Mouse (Mus musculus): ENCODE data around the gene Ccdc106. TPM values are rescaled to one million over a fixed set of nuclear protein-coding genes. Genes with fewer than 3 reads are reported as not detected.
A peak's percentile ranks its signal among the peaks of the same experiment; 100 is the strongest.

The Ccdc106 gene
- polyA plus RNA-seq, 1 experiment from 2014 or later = not detected

- no peak overlapping the region for H3K9ac ChIP-seq (replicated peaks)
- ATAC-seq (no peak), DNase-seq (no peak)
- peaks cover 39% of the 10 kb centered on the region for H3K36me3 ChIP-seq (replicated peaks; ENCODE audit: insufficient read depth, low read length)
- 74% methylated on average over 3 of the region's 3 CpGs for WGBS (ENCODE audit: insufficient replicate concordance)
- H3K9me3 ChIP-seq (ENCODE audit: low read length) = no peaks in the 10 kb centered on the region
- no peak overlapping the region for H3K4me2 ChIP-seq (ENCODE audit: low read depth, low read length)
- no peak overlapping the region for H3K4me3 ChIP-seq (ENCODE audit: low read depth, low read length)
- TF ChIP-seq EP300 (IDR thresholded peaks at IDR 0.05; ENCODE audit: low read depth) = no peak
- TF ChIP-seq CTCF (IDR thresholded peaks at IDR 0.05; ENCODE audit: low read depth) = no peak
- no peaks in the 10 kb centered on the region for H3K27me3 ChIP-seq (ENCODE audit: insufficient read depth, low read length)
- H3K27ac ChIP-seq (ENCODE audit: low read depth) = no peak overlapping the region
- H3K4me1 ChIP-seq (ENCODE audit: insufficient read depth) = peaks cover 3% of the 10 kb centered on the region; the same call in 1 of the 2 replicates
These were observed 79.4 kb downstream of the Ccdc106 start for GRCm38 (mm10) chr7:5099796-5100195.

GRCm38 (mm10) chr7:5101066-5101663, 80.8 kb downstream of the Ccdc106 start:
- H3K4me2 ChIP-seq (ENCODE audit: low read depth, low read length) = no peak overlapping the region
- peak; percentile 39 for DNase-seq
- no peak overlapping the region for H3K4me3 ChIP-seq (ENCODE audit: low read depth, low read length)
- H3K9ac ChIP-seq (replicated peaks) = no peak overlapping the region
- peaks cover 3% of the 10 kb centered on the region; the same call in 1 of the 2 replicates for H3K4me1 ChIP-seq (ENCODE audit: insufficient read depth)
- TF ChIP-seq CTCF (IDR thresholded peaks at IDR 0.05; ENCODE audit: low read depth) (no peak), EP300 (IDR thresholded peaks at IDR 0.05; ENCODE audit: low read depth) (no peak)
- H3K9me3 ChIP-seq (ENCODE audit: low read length) = no peaks in the 10 kb centered on the region
- H3K36me3 ChIP-seq (replicated peaks; ENCODE audit: insufficient read depth, low read length) = peaks cover 26% of the 10 kb centered on the region
- H3K27ac ChIP-seq (ENCODE audit: low read depth) = 0 out of 2 replicates have a peak overlapping the region, but pooled peaks have one; percentile 24
- WGBS (ENCODE audit: insufficient replicate concordance) = 34% methylated on average over 10 of the region's 10 CpGs
- peak; percentile 67 for ATAC-seq
- no peaks in the 10 kb centered on the region for H3K27me3 ChIP-seq (ENCODE audit: insufficient read depth, low read length)

DNA sequence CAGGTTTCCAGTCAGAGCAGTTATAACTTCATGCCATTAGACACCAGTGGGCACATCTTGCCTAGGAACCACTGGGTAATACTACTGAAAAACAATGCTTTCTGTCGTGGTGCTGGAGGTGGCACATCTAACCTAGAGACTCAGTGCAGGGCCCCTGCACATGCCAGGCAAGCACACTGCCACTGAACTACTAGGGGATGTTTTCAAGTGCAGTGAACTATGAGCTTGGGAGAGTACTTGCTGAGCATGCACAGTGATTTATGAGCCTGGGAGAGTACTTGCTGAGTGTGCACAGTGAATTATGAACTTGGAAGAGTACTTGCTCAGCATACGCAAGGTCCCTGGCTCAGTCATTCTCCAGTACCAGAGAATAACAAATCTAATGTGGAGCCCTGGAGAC, 82.2 kb downstream of the Ccdc106 start:
- H3K27me3 ChIP-seq (ENCODE audit: insufficient read depth, low read length) = no peaks in the 10 kb centered on the region
- no peak overlapping the region for H3K4me2 ChIP-seq (ENCODE audit: low read depth, low read length)
- H3K4me1 ChIP-seq (ENCODE audit: insufficient read depth) = peaks cover 3% of the 10 kb centered on the region; the same call in 1 of the 2 replicates
- H3K27ac ChIP-seq (ENCODE audit: low read depth) = no peak overlapping the region
- H3K9ac ChIP-seq (replicated peaks) = no peak overlapping the region
- H3K36me3 ChIP-seq (replicated peaks; ENCODE audit: insufficient read depth, low read length) = peaks cover 14% of the 10 kb centered on the region
- no peak for ATAC-seq
- no peak for TF ChIP-seq CTCF (IDR thresholded peaks at IDR 0.05; ENCODE audit: low read depth)
- no peak for TF ChIP-seq EP300 (IDR thresholded peaks at IDR 0.05; ENCODE audit: low read depth)
- no peak for DNase-seq
- H3K4me3 ChIP-seq (ENCODE audit: low read depth, low read length) = no peak overlapping the region
- WGBS (ENCODE audit: insufficient replicate concordance) = 81% methylated on average over 2 of the region's 2 CpGs
- H3K9me3 ChIP-seq (ENCODE audit: low read length) = no peaks in the 10 kb centered on the region

GRCm38 (mm10) chr7:5108272-5108671, 87.9 kb downstream of the Ccdc106 start:
- H3K4me2 ChIP-seq (ENCODE audit: low read depth, low read length) = no peak overlapping the region
- H3K9me3 ChIP-seq (ENCODE audit: low read length) = no peaks in the 10 kb centered on the region
- ATAC-seq (no peak), DNase-seq (no peak)
- no peaks in the 10 kb centered on the region for H3K36me3 ChIP-seq (replicated peaks; ENCODE audit: insufficient read depth, low read length)
- no peak for TF ChIP-seq CTCF (IDR thresholded peaks at IDR 0.05; ENCODE audit: low read depth)
- TF ChIP-seq EP300 (IDR thresholded peaks at IDR 0.05; ENCODE audit: low read depth) = no peak
- H3K4me3 ChIP-seq (ENCODE audit: low read depth, low read length) = no peak overlapping the region
- no peak overlapping the region for H3K9ac ChIP-seq (replicated peaks)
- WGBS (ENCODE audit: insufficient replicate concordance) = 60% methylated on average over 4 of the region's 4 CpGs
- no peak overlapping the region for H3K27ac ChIP-seq (ENCODE audit: low read depth)
- no peaks in the 10 kb centered on the region for H3K4me1 ChIP-seq (ENCODE audit: insufficient read depth)
- no peaks in the 10 kb centered on the region for H3K27me3 ChIP-seq (ENCODE audit: insufficient read depth, low read length)

- 74% methylated on average over 8 of the region's 8 CpGs for WGBS (ENCODE audit: insufficient replicate concordance)
- no peaks in the 10 kb centered on the region for H3K4me1 ChIP-seq (ENCODE audit: insufficient read depth)
- H3K9me3 ChIP-seq (ENCODE audit: low read length) = no peaks in the 10 kb centered on the region
- no peak overlapping the region for H3K4me2 ChIP-seq (ENCODE audit: low read depth, low read length)
- no peak overlapping the region for H3K27ac ChIP-seq (ENCODE audit: low read depth)
- ATAC-seq = no peak
- H3K4me3 ChIP-seq (ENCODE audit: low read depth, low read length) = no peak overlapping the region
- no peaks in the 10 kb centered on the region for H3K27me3 ChIP-seq (ENCODE audit: insufficient read depth, low read length)
- no peak overlapping the region for H3K9ac ChIP-seq (replicated peaks)
- no peak for DNase-seq
- no peak for TF ChIP-seq EP300 (IDR thresholded peaks at IDR 0.05; ENCODE audit: low read depth)
- TF ChIP-seq CTCF (IDR thresholded peaks at IDR 0.05; ENCODE audit: low read depth) = no peak
- H3K36me3 ChIP-seq (replicated peaks; ENCODE audit: insufficient read depth, low read length) = no peaks in the 10 kb centered on the region
These were observed 88.9 kb downstream of the Ccdc106 start for GRCm38 (mm10) chr7:5109301-5109700.

Other genes starting within 250 kb of the Ccdc106 start
- not detected in 2 replicates for gene Fam71e2, start 249.3 kb upstream of the Ccdc106 start, polyA plus RNA-seq (2015; fragmentation: Nextera tagmentation; extraction: Ambion mirVana)
- gene Il11, start 237.7 kb upstream of the Ccdc106 start, polyA plus RNA-seq (2015; fragmentation: Nextera tagmentation; extraction: Ambion mirVana) = 0.07 TPM in 1 of 2 replicates, not detected in the other
- gene Tmem190, start 237.6 kb upstream of the Ccdc106 start, polyA plus RNA-seq (2015; fragmentation: Nextera tagmentation; extraction: Ambion mirVana) = 0.34 TPM in 1 of 2 replicates, not detected in the other
- gene Tmem238, start 230.9 kb upstream of the Ccdc106 start, polyA plus RNA-seq (2015; fragmentation: Nextera tagmentation; extraction: Ambion mirVana) = 23.6 and 24.2 TPM in 2 replicates
- 280 and 288 TPM in 2 replicates for gene Rpl28, start 227.7 kb upstream of the Ccdc106 start, polyA plus RNA-seq (2015; fragmentation: Nextera tagmentation; extraction: Ambion mirVana)
- gene Ube2s, start 208.0 kb upstream of the Ccdc106 start, polyA plus RNA-seq (2015; fragmentation: Nextera tagmentation; extraction: Ambion mirVana) = 135 and 139 TPM in 2 replicates
- not detected in 2 replicates for gene Shisa7, start 175.9 kb upstream of the Ccdc106 start, polyA plus RNA-seq (2015; fragmentation: Nextera tagmentation; extraction: Ambion mirVana)
- 8.0 and 8.3 TPM in 2 replicates for gene Isoc2b, start 150.3 kb upstream of the Ccdc106 start, polyA plus RNA-seq (2015; fragmentation: Nextera tagmentation; extraction: Ambion mirVana)
- 2.3 and 2.4 TPM in 2 replicates for gene Isoc2a, start 143.4 kb upstream of the Ccdc106 start, polyA plus RNA-seq (2015; fragmentation: Nextera tagmentation; extraction: Ambion mirVana)
- not detected in 2 replicates for gene Gm36210, start 114.0 kb upstream of the Ccdc106 start, polyA plus RNA-seq (2015; fragmentation: Nextera tagmentation; extraction: Ambion mirVana)
- gene Zfp628, start 105.3 kb upstream of the Ccdc106 start, polyA plus RNA-seq (2015; fragmentation: Nextera tagmentation; extraction: Ambion mirVana) = 0.90 and 1.0 TPM in 2 replicates
- 0.09 and 0.20 TPM in 2 replicates for gene Nat14, start 98.5 kb upstream of the Ccdc106 start, polyA plus RNA-seq (2015; fragmentation: Nextera tagmentation; extraction: Ambion mirVana)
- gene Ssc5d, start 94.8 kb upstream of the Ccdc106 start, polyA plus RNA-seq (2015; fragmentation: Nextera tagmentation; extraction: Ambion mirVana) = 0.06 TPM in 2 replicates
- 0.09 TPM in 1 of 2 replicates, not detected in the other for gene Sbk2, start 56.1 kb upstream of the Ccdc106 start, polyA plus RNA-seq (2015; fragmentation: Nextera tagmentation; extraction: Ambion mirVana)
- gene Sbk3, start 49.4 kb upstream of the Ccdc106 start, polyA plus RNA-seq (2015; fragmentation: Nextera tagmentation; extraction: Ambion mirVana) = not detected in 2 replicates
- gene Zfp579, start 24.4 kb upstream of the Ccdc106 start, polyA plus RNA-seq (2015; fragmentation: Nextera tagmentation; extraction: Ambion mirVana) = 3.2 and 4.0 TPM in 2 replicates
- 9.1 and 10.4 TPM in 2 replicates for gene Zfp524, start 6.1 kb upstream of the Ccdc106 start, polyA plus RNA-seq (2015; fragmentation: Nextera tagmentation; extraction: Ambion mirVana)
- 9.6 and 10.1 TPM in 2 replicates for gene Fiz1, start 5.9 kb upstream of the Ccdc106 start, polyA plus RNA-seq (2015; fragmentation: Nextera tagmentation; extraction: Ambion mirVana)
- gene Gm44973, start 5.1 kb upstream of the Ccdc106 start, polyA plus RNA-seq (2015; fragmentation: Nextera tagmentation; extraction: Ambion mirVana) = 1.8 and 2.1 TPM in 2 replicates
- 1.2 and 1.3 TPM in 2 replicates for gene Zfp865, start 177 bp upstream of the Ccdc106 start, polyA plus RNA-seq (2015; fragmentation: Nextera tagmentation; extraction: Ambion mirVana)
- gene 4632433K11Rik, start 13.6 kb downstream of the Ccdc106 start, polyA plus RNA-seq (2015; fragmentation: Nextera tagmentation; extraction: Ambion mirVana) = not detected in 2 replicates
- gene Zfp784, start 17.9 kb downstream of the Ccdc106 start, polyA plus RNA-seq (2015; fragmentation: Nextera tagmentation; extraction: Ambion mirVana) = 1.9 and 2.4 TPM in 2 replicates
- gene Zfp580, start 31.0 kb downstream of the Ccdc106 start, polyA plus RNA-seq (2015; fragmentation: Nextera tagmentation; extraction: Ambion mirVana) = 3.2 and 4.4 TPM in 2 replicates
- gene U2af2, start 41.6 kb downstream of the Ccdc106 start, polyA plus RNA-seq (2015; fragmentation: Nextera tagmentation; extraction: Ambion mirVana) = 34.7 and 36.8 TPM in 2 replicates
- 34.7 and 38.0 TPM in 2 replicates for gene Epn1, start 59.7 kb downstream of the Ccdc106 start, polyA plus RNA-seq (2015; fragmentation: Nextera tagmentation; extraction: Ambion mirVana)
- not detected in 2 replicates for gene Rfpl4, start 96.4 kb downstream of the Ccdc106 start, polyA plus RNA-seq (2015; fragmentation: Nextera tagmentation; extraction: Ambion mirVana)
- 0.42 and 0.78 TPM in 2 replicates for gene Rasl2-9, start 105.4 kb downstream of the Ccdc106 start, polyA plus RNA-seq (2015; fragmentation: Nextera tagmentation; extraction: Ambion mirVana)
- gene Vmn1r55, start 129.1 kb downstream of the Ccdc106 start, polyA plus RNA-seq (2015; fragmentation: Nextera tagmentation; extraction: Ambion mirVana) = not detected in 2 replicates
- gene Vmn1r56, start 176.2 kb downstream of the Ccdc106 start, polyA plus RNA-seq (2015; fragmentation: Nextera tagmentation; extraction: Ambion mirVana) = not detected in 2 replicates
- not detected in 2 replicates for gene Vmn1r57, start 197.9 kb downstream of the Ccdc106 start, polyA plus RNA-seq (2015; fragmentation: Nextera tagmentation; extraction: Ambion mirVana)

All from liver, postnatal 0 days (tissue).